Comparison of ENCODE assay signal across 16 mouse cellular contexts in genomic region chr9:116301602-116302001, GRCm38 (mm10).
"Had no signal": no experiment of that assay in that cellular context is flagged by ENCODE, and none has a peak within 500 bp of the region (broad histone marks: within the 10 kb centered on the region; RNA-seq: fewer than 3 reads in every experiment).

No protein-coding gene starts in this region.

- H3K9ac ChIP-seq: neural tube, embryonic 12.5 days; neural tube, embryonic 13.5 days; neural tube, embryonic 15.5 days; stomach, embryonic 15.5 days had no signal

- DNase-seq: retina, postnatal 1 day; right cerebral cortex, adult 18-20 months; right cerebral cortex, postnatal 14 days; right cerebral cortex, postnatal 25 days; right cerebral cortex, postnatal 4 days; spleen, adult 18-20 months; thymus, adult 18-20 months; thymus, adult 2 months; thymus, postnatal 14 days; thymus, postnatal 25 days; thymus, postnatal 36 days; thymus, postnatal 4 days had no signal

- H3K4me3 ChIP-seq: neural tube, embryonic 12.5 days; neural tube, embryonic 13.5 days; neural tube, embryonic 15.5 days; stomach, embryonic 15.5 days had no signal

- H3K27ac ChIP-seq: neural tube, embryonic 12.5 days; neural tube, embryonic 13.5 days; neural tube, embryonic 15.5 days; stomach, embryonic 15.5 days had no signal

- H3K4me2 ChIP-seq: neural tube, embryonic 12.5 days; neural tube, embryonic 13.5 days; neural tube, embryonic 15.5 days; stomach, embryonic 15.5 days had no signal

- H3K4me1 ChIP-seq: neural tube, embryonic 12.5 days; neural tube, embryonic 15.5 days; stomach, embryonic 15.5 days had no signal

- H3K27me3 ChIP-seq: neural tube, embryonic 12.5 days; neural tube, embryonic 13.5 days; neural tube, embryonic 15.5 days; stomach, embryonic 15.5 days had no signal

- H3K36me3 ChIP-seq: neural tube, embryonic 12.5 days; neural tube, embryonic 13.5 days; neural tube, embryonic 15.5 days; stomach, embryonic 15.5 days had no signal

- H3K9me3 ChIP-seq: neural tube, embryonic 12.5 days; neural tube, embryonic 13.5 days; neural tube, embryonic 15.5 days; stomach, embryonic 15.5 days had no signal
